Mouse (Mus musculus) erythroblast, embryonic 14.5 days (primary cell): ENCODE measurements around the gene Washc4.

Experiments
- GATA1 ChIP-seq: IDR thresholded peaks from 2 replicates; pipeline ENCODE4 v1.6.1; 2012; ENCODE audit warnings: low read length, inconsistent platforms, mixed read lengths
- TAL1 ChIP-seq: IDR thresholded peaks from 3 replicates; pipeline ENCODE4 v1.6.1; 2012; ENCODE audit warnings: low read length, inconsistent platforms, mixed read lengths

GRCm38 (mm10) chr10:83497321-83497720 lies 46.2 kb upstream of the Washc4 start:
- TF ChIP-seq TAL1 (no peak), GATA1 (no peak)
